Mouse (Mus musculus) CH12.LX (cell line): ENCODE data around the gene Nrxn3. TPM values are rescaled to one million over a fixed set of nuclear protein-coding genes. Genes with fewer than 3 reads are reported as not detected.

Experiments used
- DNase-seq: peaks from one replicate; pipeline ENCODE4 v3.0.0-alpha.2; 2013; ENCODE audit errors: extremely low read depth
- H3K27ac ChIP-seq: 2 replicates; pipeline ENCODE4 v1.5.1; 2012; ENCODE audit warnings: low read depth, mild to moderate bottlenecking, control low read depth, moderate library complexity; ENCODE audit not compliant: insufficient read depth
- H3K27me3 ChIP-seq: replicated peaks from 2 replicates; pipeline ENCODE3; 2012; ENCODE audit warnings: inconsistent platforms
- H3K36me3 ChIP-seq, 2 experiments: replicated peaks in 1 of 2; 2 replicates each; pipeline versions ENCODE3 to v1.6.1; 2012; ENCODE audit warnings: inconsistent platforms in 1 of 2, low read length in 1 of 2, mild to moderate bottlenecking in 1 of 2, mixed read lengths in 1 of 2, moderate library complexity in 1 of 2; ENCODE audit not compliant: control insufficient read depth in 1 of 2, insufficient read depth in 1 of 2
- H3K4me1 ChIP-seq, 2 experiments: 2 replicates each; pipeline ENCODE4 v1.6.1; 2012; ENCODE audit warnings: inconsistent platforms in 1 of 2, moderate library complexity in 1 of 2; ENCODE audit not compliant: insufficient read depth in 2 of 2, control insufficient read depth in 1 of 2
- H3K4me2 ChIP-seq: 2 replicates; pipeline ENCODE4 v1.6.1; 2012; ENCODE audit warnings: low read depth, mild to moderate bottlenecking, control low read depth; ENCODE audit not compliant: poor library complexity, insufficient read depth, severe bottlenecking
- H3K4me3 ChIP-seq, 3 experiments: fragments of 150-350 bp in 1 of 3; sonication (generic) in 1 of 3; replicated peaks in 1 of 3; 2 replicates each; pipeline versions ENCODE3 to v1.5.1; 2011 to 2012; ENCODE audit warnings: low read depth in 2 of 3, low read length in 2 of 3, mild to moderate bottlenecking in 2 of 3, moderate library complexity in 2 of 3, control low read depth in 1 of 3, improper control_type of control experiment in 1 of 3, inconsistent platforms in 1 of 3, mixed read lengths in 1 of 3; ENCODE audit not compliant: poor library complexity in 1 of 3
- H3K79me2 ChIP-seq: replicated peaks from 2 replicates; pipeline ENCODE4 v1.6.1; 2012; ENCODE audit warnings: mild to moderate bottlenecking, moderate library complexity; ENCODE audit not compliant: control insufficient read depth, poor library complexity, insufficient read depth, severe bottlenecking; ENCODE audit errors: extremely low read depth
- H3K9ac ChIP-seq: 2 replicates; pipeline ENCODE4 v1.6.1; 2012; ENCODE audit warnings: low read depth, mild to moderate bottlenecking, control low read depth, moderate library complexity; ENCODE audit not compliant: insufficient read depth
- H3K9me3 ChIP-seq: replicated peaks from 2 replicates; pipeline ENCODE3; 2012; ENCODE audit warnings: low read length, inconsistent platforms, mixed read lengths
- CHD1 ChIP-seq: IDR thresholded peaks from 2 replicates; pipeline ENCODE4 v1.6.1; 2012; ENCODE audit warnings: low read depth, low read length, improper control_type of control experiment, inconsistent platforms
- CHD2 ChIP-seq: IDR thresholded peaks from 2 replicates; pipeline ENCODE4 v1.6.1; 2011; ENCODE audit warnings: low read length, improper control_type of control experiment
- CTCF ChIP-seq, 2 experiments: IDR thresholded peaks in 1 of 2; conservative IDR thresholded peaks in 1 of 2; 2 replicates each; pipeline ENCODE4 v1.5.1; 2011 to 2012; ENCODE audit warnings: low read depth in 2 of 2, low read length in 2 of 2, improper control_type of control experiment in 1 of 2, inconsistent platforms in 1 of 2, mild to moderate bottlenecking in 1 of 2, moderate library complexity in 1 of 2
- ELF1 ChIP-seq: IDR thresholded peaks from 2 replicates; pipeline ENCODE4 v1.6.1; 2014; ENCODE audit warnings: low read depth, mild to moderate bottlenecking, inconsistent platforms, low read length, improper control_type of control experiment
- ETS1 ChIP-seq: conservative IDR thresholded peaks from 2 replicates; pipeline ENCODE4 v1.6.1; 2012; ENCODE audit warnings: low read depth, mild to moderate bottlenecking, inconsistent platforms, low read length, improper control_type of control experiment, moderate library complexity
- GABPA ChIP-seq: IDR thresholded peaks from 2 replicates; pipeline ENCODE4 v1.6.1; 2012; ENCODE audit warnings: low read depth, low read length, improper control_type of control experiment, inconsistent platforms; ENCODE audit not compliant: insufficient replicate concordance
- JUN ChIP-seq: IDR thresholded peaks from 2 replicates; pipeline ENCODE4 v1.6.1; 2011; ENCODE audit warnings: low read depth, mild to moderate bottlenecking, low read length, improper control_type of control experiment, moderate library complexity; ENCODE audit not compliant: insufficient read depth
- JUND ChIP-seq: conservative IDR thresholded peaks from 2 replicates; pipeline ENCODE4 v1.6.1; 2011; ENCODE audit warnings: low read depth, low read length, improper control_type of control experiment
- MAZ ChIP-seq: IDR thresholded peaks from 2 replicates; pipeline ENCODE4 v1.6.1; 2012; ENCODE audit warnings: low read depth, mild to moderate bottlenecking, inconsistent platforms, low read length, improper control_type of control experiment, moderate library complexity
- MEF2A ChIP-seq: IDR thresholded peaks from 2 replicates; pipeline ENCODE4 v1.6.1; 2014; ENCODE audit warnings: low read depth, mild to moderate bottlenecking, inconsistent platforms, low read length, improper control_type of control experiment, borderline replicate concordance
- MXI1 ChIP-seq: IDR thresholded peaks from 2 replicates; pipeline ENCODE4 v1.6.1; 2011; ENCODE audit warnings: mild to moderate bottlenecking, low read depth, low read length, improper control_type of control experiment
- MYC ChIP-seq: IDR thresholded peaks from 2 replicates; pipeline ENCODE4 v1.6.1; 2011; ENCODE audit warnings: low read depth, mild to moderate bottlenecking, improper control_type of control experiment, low read length
- NELFE ChIP-seq: IDR thresholded peaks from 2 replicates; pipeline ENCODE4 v1.6.1; 2011; ENCODE audit warnings: low read depth, low read length, improper control_type of control experiment
- PAX5 ChIP-seq: IDR thresholded peaks from 2 replicates; pipeline ENCODE4 v1.6.1; 2012; ENCODE audit warnings: low read length, inconsistent platforms, mixed read lengths
- POLR2A ChIP-seq: IDR thresholded peaks from 2 replicates; pipeline ENCODE4 v1.6.1; 2011; ENCODE audit warnings: low read depth, mild to moderate bottlenecking, improper control_type of control experiment, low read length
- POLR2AphosphoS2 ChIP-seq: IDR thresholded peaks from 2 replicates; pipeline ENCODE4 v1.6.1; 2011; ENCODE audit warnings: low read depth, low read length, improper control_type of control experiment
- RCOR1 ChIP-seq: conservative IDR thresholded peaks from 2 replicates; pipeline ENCODE4 v1.6.1; 2012; ENCODE audit warnings: low read depth, mild to moderate bottlenecking, inconsistent platforms, low read length, improper control_type of control experiment
- SIN3A ChIP-seq: IDR thresholded peaks from 2 replicates; pipeline ENCODE4 v1.6.1; 2012; ENCODE audit warnings: low read length, improper control_type of control experiment, inconsistent platforms
- TBP ChIP-seq: conservative IDR thresholded peaks from 2 replicates; pipeline ENCODE4 v1.6.1; 2011; ENCODE audit warnings: low read depth, low read length, improper control_type of control experiment
- TCF12 ChIP-seq: IDR thresholded peaks from 2 replicates; pipeline ENCODE4 v1.6.1; 2014; ENCODE audit warnings: low read depth, mild to moderate bottlenecking, inconsistent platforms, low read length, improper control_type of control experiment
- UBTF ChIP-seq: IDR thresholded peaks from 2 replicates; pipeline ENCODE4 v1.6.1; 2012; ENCODE audit warnings: low read depth, mild to moderate bottlenecking, inconsistent platforms, low read length, improper control_type of control experiment, moderate library complexity
- USF1 ChIP-seq: IDR thresholded peaks from 2 replicates; pipeline ENCODE4 v1.6.1; 2014; ENCODE audit warnings: low read depth, mild to moderate bottlenecking, inconsistent platforms, low read length, improper control_type of control experiment
- USF2 ChIP-seq: conservative IDR thresholded peaks from 2 replicates; pipeline ENCODE4 v1.6.1; 2011; ENCODE audit warnings: low read depth, low read length, improper control_type of control experiment
- ZMIZ1 ChIP-seq: IDR thresholded peaks from 2 replicates; pipeline ENCODE4 v1.6.1; 2012; ENCODE audit warnings: low read depth, mild to moderate bottlenecking, inconsistent platforms, low read length, improper control_type of control experiment
- ZNF384 ChIP-seq: IDR thresholded peaks from 2 replicates; pipeline ENCODE4 v1.6.1; 2012; ENCODE audit warnings: low read depth, low read length, improper control_type of control experiment, inconsistent platforms
- dilution Hi-C: fragments of 300-500 bp; cut with MboI; formaldehyde crosslinking; loops from 2 replicates; pipeline ENCODE4 v1.14.3; 2020; ENCODE audit warnings: low sequenced_read_pairs; ENCODE audit not compliant: extremely low pct_unique_long_range_greater_than_20kb, extremely low pct_ligation_motif_present
- in situ Hi-C: fragments of 300-500 bp; cut with MboI; formaldehyde crosslinking; loops from 3 replicates; pipeline ENCODE4 v1.14.3; 2019; ENCODE audit warnings: low sequenced_read_pairs, low pct_ligation_motif_present, low pct_unique_long_range_greater_than_20kb, mixed read lengths
- polyA plus RNA-seq: library from polyadenylated mRNA; unstranded; fragments of >175 nt; gene quantifications from 2 replicates; pipeline ENCODE4 v1.2.1, GENCODE M21; 2012; ENCODE audit warnings: low read depth; ENCODE audit not compliant: insufficient read length
- total RNA-seq, 2 experiments: library from RNA; depleted of rRNA; stranded (reverse); fragments of 300-350 nt in 1 of 2; fragments of >200 nt in 1 of 2; gene quantifications; 2 replicates each; pipeline ENCODE4 v1.2.3; 2012 to 2014

Gene Nrxn3
- total and polyA plus RNA-seq, 3 experiments = 0.04 to 0.17 (median 0.09) TPM

DNA sequence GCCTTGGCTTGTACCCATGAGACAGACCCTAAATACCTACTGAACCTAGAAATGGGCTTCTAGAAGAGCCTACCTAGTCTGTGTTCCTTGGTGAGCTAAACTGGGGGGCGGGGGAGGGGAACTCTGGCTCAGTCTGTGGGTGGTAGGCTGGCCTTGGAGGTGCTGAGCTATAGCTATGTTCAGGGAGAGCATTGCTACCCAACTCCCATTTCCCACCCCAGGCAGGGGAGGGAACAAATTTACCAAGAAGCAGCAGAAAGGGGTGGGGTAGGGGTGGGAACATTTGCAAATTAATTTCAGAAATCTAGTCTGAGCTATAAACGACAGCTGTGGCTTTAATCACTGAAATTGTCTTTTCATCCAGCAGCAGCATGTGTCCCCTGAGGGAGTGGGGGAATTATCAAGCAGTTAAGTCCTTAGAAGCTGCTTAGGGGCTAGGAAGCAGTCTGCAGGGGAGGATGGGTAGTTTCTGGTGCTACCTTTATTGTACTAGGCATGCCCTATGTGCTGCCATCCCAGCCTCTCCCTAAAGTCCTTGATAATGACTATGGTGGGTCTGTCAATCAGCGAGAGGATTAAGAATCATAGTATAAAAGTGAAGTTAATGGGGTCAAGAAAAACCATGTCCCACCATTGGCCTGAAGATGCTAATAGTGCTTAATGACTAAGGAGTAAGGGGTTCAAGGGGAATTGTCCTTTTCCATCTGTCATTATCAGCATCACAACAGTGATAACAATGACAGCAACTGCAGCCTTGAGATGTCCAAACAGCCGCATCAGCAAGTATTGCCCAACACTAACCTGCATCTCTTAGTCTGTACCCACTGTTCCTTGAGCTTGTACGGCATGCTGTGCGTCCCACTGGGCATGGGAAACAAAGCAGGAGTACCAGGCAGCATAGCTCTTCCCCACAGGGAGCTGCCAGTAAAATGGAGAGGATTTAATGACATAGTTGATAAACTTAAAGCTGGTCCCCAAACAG lies 560.0 kb downstream of the Nrxn3 start:
- H3K9ac ChIP-seq = no peak overlapping the region
- no peaks in the 10 kb centered on the region for H3K27me3 ChIP-seq
- no peaks in the 10 kb centered on the region for H3K9me3 ChIP-seq
- no peak for DNase-seq
- TF ChIP-seq TBP (no peak), UBTF (no peak), GABPA (no peak), TCF12 (no peak), ZNF384 (no peak), USF1 (no peak), MXI1 (no peak), USF2 (no peak), MYC (no peak), CHD2 (no peak), ZMIZ1 (no peak), NELFE (no peak), SIN3A (no peak), CHD1 (no peak), MEF2A (no peak)
- no peaks in the 10 kb centered on the region for H3K4me1 ChIP-seq
- no peak overlapping the region for H3K4me2 ChIP-seq
- dilution Hi-C loops (no loop called here), in situ Hi-C loops (no loop called here)
- no peaks in the 10 kb centered on the region for H3K79me2 ChIP-seq
- H3K4me3 ChIP-seq = no peak overlapping the region
- H3K36me3 ChIP-seq = no peaks in the 10 kb centered on the region
- no peak overlapping the region for H3K27ac ChIP-seq

DNA sequence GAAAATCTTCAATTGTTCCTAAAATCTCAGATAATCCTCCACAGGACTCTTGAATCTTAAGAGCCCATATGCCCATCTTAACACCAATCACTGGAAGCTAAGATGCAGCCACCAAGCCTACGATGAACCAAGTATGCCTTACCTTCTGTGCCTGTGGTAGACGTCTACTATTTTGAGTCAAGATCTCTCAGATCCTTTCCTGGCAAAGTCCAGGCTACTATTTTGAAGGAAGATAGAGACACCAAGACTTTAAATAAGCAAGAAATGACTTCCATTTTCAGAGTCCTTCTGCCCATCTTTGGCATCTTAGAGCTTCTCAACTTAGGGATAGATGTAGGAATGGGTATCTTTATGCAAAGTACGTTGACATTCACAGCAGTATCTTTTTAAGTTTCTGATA lies 561.7 kb downstream of the Nrxn3 start:
- H3K4me2 ChIP-seq = no peak overlapping the region
- H3K4me1 ChIP-seq = peaks cover 0 to under 1% of the 10 kb centered on the region in 2 experiments; a peak in 1 of 4 replicates
- in situ Hi-C loops = no loop called here
- no peak overlapping the region for H3K4me3 ChIP-seq
- dilution Hi-C loops = no loop called here
- no peak overlapping the region for H3K27ac ChIP-seq
- H3K9ac ChIP-seq = no peak overlapping the region
- no peak for TF ChIP-seq NELFE
- TF ChIP-seq MYC = no peak
- TF ChIP-seq CTCF (conservative IDR thresholded peaks at IDR 0.05 in 1 of 2, IDR thresholded peaks at IDR 0.05 in 1 of 2; ENCODE audit: low read depth in 2 of 2, low read length in 2 of 2) = no peak
- no peak for TF ChIP-seq JUND
- TF ChIP-seq USF2 = no peak
- no peak for TF ChIP-seq USF1
- TF ChIP-seq PAX5 = no peak
- no peak for TF ChIP-seq ELF1
- TF ChIP-seq POLR2AphosphoS2 = no peak
- no peak for TF ChIP-seq JUN
- no peak for TF ChIP-seq ZNF384
- no peak for TF ChIP-seq RCOR1
- TF ChIP-seq SIN3A = no peak
- TF ChIP-seq ETS1 = no peak
- no peak for TF ChIP-seq POLR2A
- TF ChIP-seq MAZ = no peak
- TF ChIP-seq MEF2A = no peak
- no peak for DNase-seq
- H3K36me3 ChIP-seq = no peaks in the 10 kb centered on the region
- no peaks in the 10 kb centered on the region for H3K9me3 ChIP-seq
- no peaks in the 10 kb centered on the region for H3K79me2 ChIP-seq
- no peaks in the 10 kb centered on the region for H3K27me3 ChIP-seq
